Mouse (Mus musculus) gastrocnemius, postnatal 10 days (tissue): Measurements from ENCODE around the gene Uba1. TPM values are rescaled to one million over a fixed set of nuclear protein-coding genes. Genes with fewer than 3 reads are reported as not detected.

Experiments used
- DNase-seq: peaks from one replicate; pipeline ENCODE4 v3.0.0; 2021; ENCODE audit warnings: mixed read lengths
- total RNA-seq, 2 experiments: library from RNA; stranded (reverse); gene quantifications; 2 replicates each; pipeline ENCODE4 v1.2.3; 2021

The Uba1 gene
- total RNA-seq, 2 experiments from 2014 or later: 168 to 175 TPM

- no peak for DNase-seq
Observed at GRCm38 (mm10) chrX:20728681-20729080, 70.6 kb downstream of the Uba1 start.

- peak; percentile 3 for DNase-seq
Observed at GRCm38 (mm10) chrX:20730048-20730447, 71.9 kb downstream of the Uba1 start.

Other genes starting within 250 kb of the Uba1 start
- 1 to 10 TPM; 1.3 to 2.6 TPM for gene Jade3, start 232.6 kb upstream of the Uba1 start, total RNA-seq
- gene Rgn, start 108.5 kb upstream of the Uba1 start, total RNA-seq: under 1 TPM in 1 of 2 experiments, not detected in 1; 0.32 TPM
- gene Rbm10, start 40.8 kb upstream of the Uba1 start, total RNA-seq: 10 to 100 TPM; 15.7 to 20.5 TPM
- gene Ndufb11, start 40.7 kb upstream of the Uba1 start, total RNA-seq: 100 to 1,000 TPM; 310 to 341 TPM
- 100 to 1,000 TPM; 128 to 139 TPM for gene Cdk16, start 29.6 kb downstream of the Uba1 start, total RNA-seq
- gene Usp11, start 45.6 kb downstream of the Uba1 start, total RNA-seq: 1 to 10 TPM; 7.0 to 9.2 TPM
- gene Araf, start 139.5 kb downstream of the Uba1 start, total RNA-seq: 10 to 100 TPM; 78.8 to 79.6 TPM
- 10 to 100 TPM in 1 of 2 experiments, 1 to 10 TPM in 1; 7.9 to 22.1 TPM for gene Timp1, start 211.8 kb downstream of the Uba1 start, total RNA-seq